Mouse (Mus musculus) gastrocnemius, postnatal 36 days (tissue): ENCODE measurements around the gene Fcho1. TPM values are rescaled to one million over a fixed set of nuclear protein-coding genes. Genes with fewer than 3 reads are reported as not detected.

ENCODE experiments used
- DNase-seq, 2 experiments: peaks; one replicate each; pipeline ENCODE4 v3.0.0; 2022
- intact Hi-C: fragments of 180-260 bp; cut with DNase I; formaldehyde crosslinking; loops from one replicate; pipeline ENCODE4 v1.15.1; 2025
- total RNA-seq, 2 experiments: library from RNA; stranded (reverse); gene quantifications; 2 replicates each; pipeline ENCODE4 v1.2.3; 2021

Fcho1 gene
- total RNA-seq, 2 experiments from 2014 or later = 1.4 TPM; not detected in 1

- DNase-seq = no peak
- intact Hi-C loops = no loop called here
Measured at GRCm38 (mm10) chr8:71667256-71667655, 58.3 kb downstream of the Fcho1 start.

GRCm38 (mm10) chr8:71666855-71667254, 58.7 kb downstream of the Fcho1 start:
- intact Hi-C loops = no loop called here

GRCm38 (mm10) chr8:71665331-71666130, 60.0 kb downstream of the Fcho1 start:
- intact Hi-C loops = no loop called here
- DNase-seq = no peak

More at GRCm38 (mm10) chr8:71666855-71667254, 58.7 kb downstream of the Fcho1 start:
- DNase-seq = no peak

- peak; percentile 68 to 80 for DNase-seq
- intact Hi-C loops = loop anchor here (2.0 to 5.0 kb wide), 3 partner anchors 64 to 218 kb away; partner anchors contain the start of gene Fam129c
Measured at GRCm38 (mm10) chr8:71660325-71661120, 65.0 kb downstream of the Fcho1 start.

- intact Hi-C loops = loop anchor here (2.0 to 5.0 kb wide), 3 partner anchors 63 to 217 kb away; partner anchors contain the start of gene Fam129c
- DNase-seq = no peak
Measured at GRCm38 (mm10) chr8:71659751-71660150, 65.8 kb downstream of the Fcho1 start.

GRCm38 (mm10) chr8:71658515-71659049, 66.9 kb downstream of the Fcho1 start:
- no peak for DNase-seq
- intact Hi-C loops = no loop called here

Other genes with a start within 250 kb of the Fcho1 start
- 10 to 100 TPM; 13.8 to 16.0 TPM for gene Ano8, start 239.8 kb downstream of the Fcho1 start, total RNA-seq
- 10 to 100 TPM in 1 of 2 experiments, 1 to 10 TPM in 1; 8.0 to 10.5 TPM for gene Gtpbp3, start 237.6 kb downstream of the Fcho1 start, total RNA-seq
- gene Plvap, start 214.0 kb downstream of the Fcho1 start, total RNA-seq = 1 to 10 TPM; 5.6 to 9.3 TPM
- gene Ccdc194, start 200.0 kb downstream of the Fcho1 start, total RNA-seq = not detected
- 1 to 10 TPM; 7.6 to 9.9 TPM for gene Bst2, start 188.3 kb downstream of the Fcho1 start, total RNA-seq
- gene Mvb12a, start 182.8 kb downstream of the Fcho1 start, total RNA-seq = 10 to 100 TPM; 20.8 to 24.8 TPM
- under 1 TPM in 1 of 2 experiments, not detected in 1; 0.15 TPM for gene Tmem221, start 166.8 kb downstream of the Fcho1 start, total RNA-seq
- gene Nxnl1, start 159.1 kb downstream of the Fcho1 start, total RNA-seq = under 1 TPM; 0.10 TPM
- gene Slc27a1, start 156.8 kb downstream of the Fcho1 start, total RNA-seq = 10 to 100 TPM; 55.9 to 77.1 TPM
- 10 to 100 TPM; 25.6 to 26.1 TPM for gene Pgls, start 133.5 kb downstream of the Fcho1 start, total RNA-seq
- under 1 TPM; 0.71 to 0.76 TPM for gene Fam129c, start 128.1 kb downstream of the Fcho1 start, total RNA-seq
- 10 to 100 TPM; 33.0 to 35.6 TPM for gene Colgalt1, start 114.7 kb downstream of the Fcho1 start, total RNA-seq
- gene Unc13a, start 54.0 kb downstream of the Fcho1 start, total RNA-seq = not detected
- 1 to 10 TPM; 1.8 TPM for gene Jak3, start 49.4 kb downstream of the Fcho1 start, total RNA-seq
- 1 to 10 TPM; 1.0 to 1.2 TPM for gene Insl3, start 36.5 kb downstream of the Fcho1 start, total RNA-seq
- gene B3gnt3, start 23.9 kb downstream of the Fcho1 start, total RNA-seq = 1 to 10 TPM; 2.1 to 2.6 TPM
- 1 to 10 TPM; 1.6 to 2.3 TPM for gene Zfp709, start 156.3 kb upstream of the Fcho1 start, total RNA-seq
- 1 to 10 TPM; 2.1 to 2.6 TPM for gene Zfp882, start 182.9 kb upstream of the Fcho1 start, total RNA-seq
- gene Zfp617, start 182.9 kb upstream of the Fcho1 start, total RNA-seq = 10 to 100 TPM; 15.7 to 19.1 TPM
- gene Zfp961, start 225.3 kb upstream of the Fcho1 start, total RNA-seq = 1 to 10 TPM; 2.0 to 2.9 TPM